Mouse (Mus musculus) retina, embryonic 14.5 days (tissue): ENCODE measurements around the gene Dot1l.

Source experiments
- DNase-seq: peaks from one replicate; pipeline ENCODE4 v3.0.0-alpha.2; 2015; ENCODE audit warnings: low spot score

Dot1l gene

DNA sequence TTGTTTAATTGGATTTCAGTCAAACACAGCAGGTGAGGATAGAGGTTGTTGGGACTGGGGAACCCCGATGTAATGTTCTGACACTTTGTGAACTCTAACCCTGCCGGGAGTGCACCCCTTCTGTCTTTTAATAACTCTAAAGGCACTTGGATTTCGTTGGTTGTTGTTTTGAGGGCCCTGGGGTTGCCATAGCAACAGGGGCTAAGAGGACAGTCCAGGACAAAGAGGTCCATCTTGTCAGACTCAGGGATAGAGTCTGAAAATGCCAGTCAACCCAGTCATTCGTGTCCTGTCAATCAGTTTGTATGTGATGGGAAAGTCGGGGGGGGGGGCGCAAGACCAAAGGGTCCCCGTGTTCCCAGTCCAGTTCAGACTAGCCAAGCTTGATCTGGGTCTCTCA lies 77.8 kb downstream of the Dot1l start:
- DNase-seq: peak; percentile 55

DNA sequence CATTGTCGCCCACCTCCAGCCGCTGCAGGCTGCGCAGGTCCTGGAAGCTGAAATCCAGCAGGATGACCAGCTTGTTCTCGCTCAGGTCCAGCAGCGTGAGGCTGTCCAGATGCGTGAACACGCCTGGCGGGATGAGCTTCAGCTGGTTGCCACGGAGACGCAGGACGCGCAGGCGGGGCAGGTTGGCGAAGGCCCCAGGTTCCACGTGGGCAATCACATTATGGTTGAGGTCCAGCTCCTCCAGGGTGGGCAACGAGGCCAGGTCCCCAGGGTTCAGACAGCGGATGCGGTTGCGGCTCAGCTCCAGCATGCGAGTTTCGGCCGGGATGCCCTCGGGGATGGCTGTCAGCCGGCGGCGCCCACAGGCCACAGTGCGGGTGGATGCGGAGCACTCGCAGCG lies 80.6 kb downstream of the Dot1l start:
- no peak for DNase-seq

- DNase-seq: no peak
These were observed 82.0 kb downstream of the Dot1l start for GRCm38 (mm10) chr10:80836949-80837379.

DNA sequence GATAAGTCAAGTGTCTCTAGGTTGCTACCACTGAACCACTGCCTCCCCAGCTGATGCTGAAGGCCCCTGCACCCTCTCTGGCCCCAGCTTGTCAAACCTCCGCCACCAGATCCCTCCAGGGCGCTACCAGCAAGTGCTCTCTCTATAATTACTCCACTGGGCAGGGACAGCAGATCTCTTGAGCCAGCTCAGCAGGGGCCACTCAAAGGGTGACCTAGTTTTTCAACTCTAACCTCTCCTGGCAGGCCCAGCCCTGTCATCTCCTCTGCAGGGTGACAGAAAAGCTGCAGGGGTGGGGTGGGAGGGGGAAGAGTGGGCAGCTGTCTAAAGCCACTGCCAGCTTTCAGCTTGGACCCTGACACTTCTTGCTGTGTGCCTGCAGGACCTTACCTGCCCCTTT lies 82.8 kb downstream of the Dot1l start:
- peak; percentile 78 for DNase-seq

DNA sequence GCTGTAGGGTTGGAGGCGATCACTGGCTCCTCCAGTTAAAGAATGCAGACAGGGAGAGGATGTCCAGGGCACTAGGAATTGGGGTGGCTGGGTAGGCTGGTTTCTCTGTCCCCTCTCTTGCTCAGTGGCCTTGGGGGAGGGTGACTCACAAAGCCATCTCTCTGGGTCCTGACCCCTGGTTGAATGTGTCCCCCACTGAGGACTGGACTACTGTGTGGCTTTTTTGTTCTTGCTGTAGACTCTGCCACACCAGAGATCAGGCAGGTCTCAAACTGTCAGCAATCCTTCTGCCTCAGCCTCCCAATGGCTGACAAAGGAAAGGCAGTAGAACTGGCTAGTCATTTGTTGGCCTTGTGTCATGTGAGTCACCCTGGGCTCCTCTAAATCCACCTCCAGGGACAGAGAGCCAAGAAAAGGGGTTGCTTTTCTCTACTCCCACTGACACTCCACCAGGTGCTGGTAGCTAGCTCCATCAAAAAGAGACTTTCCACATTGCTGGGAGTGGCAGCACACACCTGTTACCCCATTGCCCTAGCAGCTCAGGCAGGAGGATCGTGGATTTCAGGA lies 83.4 kb downstream of the Dot1l start:
- no peak for DNase-seq

DNA sequence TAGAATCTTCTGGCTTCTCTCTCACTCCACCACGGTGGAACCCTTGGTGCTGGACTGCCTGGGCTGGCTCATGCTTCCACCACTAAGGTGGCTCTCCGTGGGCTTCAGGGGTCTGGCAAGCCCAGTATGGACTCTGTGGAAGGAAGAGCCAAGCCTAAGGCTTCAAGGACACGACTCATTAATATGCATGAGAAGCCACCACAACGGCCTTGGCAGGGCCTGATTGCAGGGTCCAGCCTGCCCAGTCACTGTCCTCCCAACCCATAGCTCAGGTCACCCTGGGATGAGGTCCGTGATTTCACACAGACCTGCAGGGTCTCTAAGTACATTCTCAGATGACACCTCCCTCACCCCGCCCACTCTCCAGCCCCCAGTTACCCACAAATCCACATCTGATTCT lies 84.8 kb downstream of the Dot1l start:
- DNase-seq: no peak

- peak; percentile 53 for DNase-seq
These were observed 86.7 kb downstream of the Dot1l start for GRCm38 (mm10) chr10:80841685-80842084.

GRCm38 (mm10) chr10:80842334-80842733 lies 87.3 kb downstream of the Dot1l start:
- DNase-seq: no peak

DNA sequence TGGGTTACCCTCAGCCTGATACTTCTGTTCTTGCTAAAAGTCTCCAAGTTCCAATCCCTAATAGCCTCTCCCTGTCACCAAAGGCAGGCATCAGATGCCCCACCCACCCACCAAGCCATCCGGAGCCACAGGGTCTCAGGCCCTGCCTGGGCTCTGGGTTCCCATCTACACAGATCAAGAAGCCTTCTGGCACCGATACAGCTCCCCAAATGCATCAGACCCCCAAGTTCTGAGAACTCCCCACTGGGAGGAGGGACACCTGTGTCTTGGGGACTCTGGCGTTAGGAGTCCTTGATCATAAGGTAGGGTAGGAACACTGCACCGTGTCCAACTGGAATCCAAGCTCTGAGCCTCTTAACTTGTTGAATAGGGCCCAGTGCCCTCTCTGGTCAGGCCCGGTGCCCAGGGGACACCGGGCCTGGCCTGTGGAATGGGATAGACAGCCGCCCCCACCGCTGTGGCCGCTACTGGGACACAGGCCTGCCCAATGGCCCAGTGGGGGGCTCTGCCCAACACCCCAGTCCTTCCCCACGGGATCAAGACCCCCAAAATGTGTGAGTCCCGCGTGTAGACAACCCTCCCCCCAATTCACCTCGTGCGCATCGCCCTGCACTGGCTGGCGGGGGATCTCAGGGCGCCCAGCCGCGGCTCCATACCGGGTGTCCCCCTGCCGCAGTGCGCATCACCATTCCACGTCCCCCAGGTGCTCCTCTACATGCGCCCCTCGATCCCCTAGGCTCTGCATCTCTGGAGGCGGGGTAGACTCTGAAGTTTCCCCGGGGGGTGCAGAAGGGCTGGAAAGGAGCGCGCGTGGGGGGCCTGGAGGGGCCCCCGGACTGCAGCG lies 88.3 kb downstream of the Dot1l start:
- no peak for DNase-seq

DNA sequence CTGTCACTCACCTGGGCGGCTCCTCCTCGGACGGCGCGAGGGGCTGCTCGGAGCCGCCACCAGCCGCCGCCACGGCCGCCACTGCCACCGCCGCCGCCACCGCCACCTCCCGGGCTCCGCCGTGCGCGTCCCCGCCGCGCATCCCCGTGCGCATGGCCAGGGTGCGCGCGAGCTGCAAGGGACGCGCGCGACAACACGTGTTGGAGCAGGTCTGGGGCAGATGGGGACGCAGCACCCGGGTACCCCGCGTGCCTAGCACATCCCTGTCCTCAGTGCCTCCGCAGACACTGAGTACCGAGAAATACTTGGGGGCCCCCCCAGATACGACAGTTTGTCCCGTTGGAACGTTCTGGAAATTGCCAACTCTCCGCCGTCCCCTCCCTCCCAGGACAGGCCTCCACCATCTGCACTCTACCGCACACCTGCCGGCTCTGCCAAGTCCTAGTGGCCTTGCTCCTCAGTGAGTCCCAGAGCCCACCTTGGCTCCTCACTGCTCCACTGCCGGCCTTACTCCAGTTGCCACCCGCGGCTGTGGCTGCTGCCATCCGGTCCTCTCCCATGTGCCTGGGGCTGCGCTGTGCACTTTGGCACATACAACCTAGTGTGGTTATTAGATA lies 89.0 kb downstream of the Dot1l start, which contains the start of gene Lingo3:
TSS of gene Lingo3 (minus strand) at position 109 of the 617 bp plus-strand sequence.
- DNase-seq: peak; percentile 61
